Mouse (Mus musculus) urinary bladder, postnatal 14 days (tissue): ENCODE measurements around the gene 1700007K13Rik.

Experiments used
- DNase-seq: peaks from one replicate; pipeline ENCODE4 v3.0.0; 2021; ENCODE audit warnings: low spot score

1700007K13Rik gene

GRCm38 (mm10) chr2:28469461-28469860 is 3.3 kb upstream of the 1700007K13Rik start:
- no peak for DNase-seq

- no peak for DNase-seq
Measured at GRCm38 (mm10) chr2:28468486-28469225, 2.5 kb upstream of the 1700007K13Rik start.

- DNase-seq = peak; percentile 85
Measured at GRCm38 (mm10) chr2:28467860-28468485, 1.8 kb upstream of the 1700007K13Rik start, which contains the start of gene Mrps2. TSS of gene Mrps2 (plus strand) at chr2:28468066.

GRCm38 (mm10) chr2:28464919-28465318 is 1.2 kb downstream of the 1700007K13Rik start:
- no peak for DNase-seq

- DNase-seq = peak; percentile 47
Measured at GRCm38 (mm10) chr2:28463919-28464318, 2.2 kb downstream of the 1700007K13Rik start.

GRCm38 (mm10) chr2:28456616-28457015 is 9.5 kb downstream of the 1700007K13Rik start:
- DNase-seq = no peak

- no peak for DNase-seq
Measured at GRCm38 (mm10) chr2:28453539-28453938, 12.6 kb downstream of the 1700007K13Rik start.

- no peak for DNase-seq
Measured at GRCm38 (mm10) chr2:28451663-28452062, 14.5 kb downstream of the 1700007K13Rik start.

- DNase-seq = no peak
Measured at GRCm38 (mm10) chr2:28447315-28447670, 18.8 kb downstream of the 1700007K13Rik start.

GRCm38 (mm10) chr2:28446515-28447314 is 19.4 kb downstream of the 1700007K13Rik start, which contains the start of gene Ppp1r26:
TSS of gene Ppp1r26 (plus strand) at chr2:28446800.
- DNase-seq = peak; percentile 26

GRCm38 (mm10) chr2:28446181-28446514 is 20.0 kb downstream of the 1700007K13Rik start:
- no peak for DNase-seq

- no peak for DNase-seq
Measured at GRCm38 (mm10) chr2:28445082-28445481, 21.1 kb downstream of the 1700007K13Rik start.

- DNase-seq = no peak
Measured at GRCm38 (mm10) chr2:28440842-28441241, 25.3 kb downstream of the 1700007K13Rik start.

- no peak for DNase-seq
Measured at GRCm38 (mm10) chr2:28435401-28435800, 30.7 kb downstream of the 1700007K13Rik start.

- no peak for DNase-seq
Measured at GRCm38 (mm10) chr2:28433512-28433911, 32.6 kb downstream of the 1700007K13Rik start.

- DNase-seq = peak; percentile 24
Measured at GRCm38 (mm10) chr2:28432811-28433210, 33.3 kb downstream of the 1700007K13Rik start.

GRCm38 (mm10) chr2:28430846-28431245 is 35.3 kb downstream of the 1700007K13Rik start:
- DNase-seq = no peak

- no peak for DNase-seq
Measured at GRCm38 (mm10) chr2:28427226-28427625, 38.9 kb downstream of the 1700007K13Rik start.

- DNase-seq = peak; percentile 49
Measured at GRCm38 (mm10) chr2:28423167-28423566, 43.0 kb downstream of the 1700007K13Rik start.

GRCm38 (mm10) chr2:28419898-28420297 is 46.2 kb downstream of the 1700007K13Rik start:
- DNase-seq = peak; percentile 92

GRCm38 (mm10) chr2:28418034-28418433 is 48.1 kb downstream of the 1700007K13Rik start:
- peak; percentile 91 for DNase-seq

GRCm38 (mm10) chr2:28416511-28416910 is 49.6 kb downstream of the 1700007K13Rik start:
- no peak for DNase-seq
